Mouse (Mus musculus): ENCODE results near the gene Arhgef3.

Arhgef3 gene

GRCm38 (mm10) chr14:27268137-27268536 is 153.4 kb downstream of the Arhgef3 start:
- in situ Hi-C loops (cut with MboI), result no loop called here

GRCm38 (mm10) chr14:27268986-27269700 is 154.4 kb downstream of the Arhgef3 start:
- in situ Hi-C loops (cut with MboI), result no loop called here

GRCm38 (mm10) chr14:27269836-27270235 is 155.1 kb downstream of the Arhgef3 start:
- in situ Hi-C loops (cut with MboI), result no loop called here

GRCm38 (mm10) chr14:27270466-27270865 is 155.8 kb downstream of the Arhgef3 start:
- in situ Hi-C loops (cut with MboI), result no loop called here

- in situ Hi-C loops (cut with MboI), result no loop called here
Observed at GRCm38 (mm10) chr14:27271371-27272071, 156.8 kb downstream of the Arhgef3 start.

GRCm38 (mm10) chr14:27272072-27272834 is 157.6 kb downstream of the Arhgef3 start:
- in situ Hi-C loops (cut with MboI), result no loop called here

- in situ Hi-C loops (cut with MboI), result no loop called here
Observed at GRCm38 (mm10) chr14:27272835-27273138, 158.1 kb downstream of the Arhgef3 start.

- in situ Hi-C loops (cut with MboI), result no loop called here
Observed at GRCm38 (mm10) chr14:27273169-27273568, 158.5 kb downstream of the Arhgef3 start.

- in situ Hi-C loops (cut with MboI), result no loop called here
Observed at GRCm38 (mm10) chr14:27277259-27277658, 162.6 kb downstream of the Arhgef3 start.

GRCm38 (mm10) chr14:27280201-27280890 is 165.6 kb downstream of the Arhgef3 start:
- in situ Hi-C loops (cut with MboI), result no loop called here

- in situ Hi-C loops (cut with MboI), result no loop called here
Observed at GRCm38 (mm10) chr14:27283956-27284355, 169.3 kb downstream of the Arhgef3 start.

GRCm38 (mm10) chr14:27286202-27286601 is 171.5 kb downstream of the Arhgef3 start:
- in situ Hi-C loops (cut with MboI), result no loop called here

GRCm38 (mm10) chr14:27289053-27289452 is 174.4 kb downstream of the Arhgef3 start:
- in situ Hi-C loops (cut with MboI), result no loop called here

GRCm38 (mm10) chr14:27292101-27292500 is 177.4 kb downstream of the Arhgef3 start:
- in situ Hi-C loops (cut with MboI), result no loop called here

- in situ Hi-C loops (cut with MboI), result no loop called here
Observed at GRCm38 (mm10) chr14:27295821-27296220, 181.1 kb downstream of the Arhgef3 start.

- in situ Hi-C loops (cut with MboI), result no loop called here
Observed at GRCm38 (mm10) chr14:27296987-27297386, 182.3 kb downstream of the Arhgef3 start.

- in situ Hi-C loops (cut with MboI), result no loop called here
Observed at GRCm38 (mm10) chr14:27298875-27299274, 184.2 kb downstream of the Arhgef3 start.

GRCm38 (mm10) chr14:27299705-27300104 is 185.0 kb downstream of the Arhgef3 start:
- in situ Hi-C loops (cut with MboI), result no loop called here

- in situ Hi-C loops (cut with MboI), result no loop called here
Observed at GRCm38 (mm10) chr14:27301768-27302499, 187.2 kb downstream of the Arhgef3 start.

- in situ Hi-C loops (cut with MboI), result no loop called here
Observed at GRCm38 (mm10) chr14:27303294-27303693, 188.6 kb downstream of the Arhgef3 start.

- in situ Hi-C loops (cut with MboI), result no loop called here
Observed at GRCm38 (mm10) chr14:27304408-27304807, 189.7 kb downstream of the Arhgef3 start.

All from mature B cell (primary cell).